Mouse (Mus musculus): ENCODE measurements around the gene Olfr541.

- TF ChIP-seq KAT2A (IDR thresholded peaks at IDR 0.05; ENCODE audit: insufficient replicate concordance, low read length) (no peak), ZNF384 (IDR thresholded peaks at IDR 0.05; ENCODE audit: low read depth, low read length) (no peak), TCF12 (IDR thresholded peaks at IDR 0.05; ENCODE audit: low read depth, low read length) (no peak)
These were observed 50.3 kb downstream of the Olfr541 start for GRCm38 (mm10) chr7:140747402-140747801.
